Mouse (Mus musculus) bone marrow, adult 2 months (tissue): ENCODE data around the gene Psap. TPM values are rescaled to one million over a fixed set of nuclear protein-coding genes. Genes with fewer than 3 reads are reported as not detected.
A peak's percentile ranks its signal among the peaks of the same experiment; 100 is the strongest.
"Not testable (repeated sequence)": the region's sequence is repeated elsewhere in the genome, so short reads cannot be mapped to it uniquely, and the experiment has no call there.

Experiments
- H3K27ac ChIP-seq: fragments of 200-500 bp; 2 replicates; pipeline ENCODE4 v1.5.1; 2012; ENCODE audit warnings: low read depth, mild to moderate bottlenecking, control low read depth, inconsistent platforms, low read length; ENCODE audit not compliant: control insufficient read depth, poor library complexity, insufficient read depth
- H3K4me1 ChIP-seq: fragments of 200-500 bp; 2 replicates; pipeline ENCODE4 v1.6.1; 2011; ENCODE audit warnings: low read length; ENCODE audit not compliant: control insufficient read depth, insufficient read depth
- H3K4me3 ChIP-seq: fragments of 200-500 bp; replicated peaks from 2 replicates; pipeline ENCODE3; 2011; ENCODE audit warnings: mild to moderate bottlenecking, low read depth, low read length, control low read depth; ENCODE audit not compliant: control insufficient read depth
- CTCF ChIP-seq: fragments of 200-500 bp; IDR thresholded peaks from 2 replicates; pipeline ENCODE4 v1.5.1; 2011; ENCODE audit warnings: low read length, control low read depth; ENCODE audit not compliant: control insufficient read depth, insufficient read depth
- POLR2A ChIP-seq: fragments of 200-500 bp; IDR thresholded peaks from 2 replicates; pipeline ENCODE4 v1.6.1; 2011; ENCODE audit warnings: low read depth, mild to moderate bottlenecking, control low read depth, low read length, borderline replicate concordance; ENCODE audit not compliant: control insufficient read depth
- WGBS: fragments of 180-500 bp; shearing (Covaris S2); methylation state at CpG from one replicate; pipeline ENCODE4 v1.1.7; 2018; 5-methylcytosine and 5-hydroxymethylcytosine counted together
- polyA plus RNA-seq: library from polyadenylated mRNA; stranded (reverse); fragments of >200 nt; gene quantifications from 2 replicates; pipeline ENCODE4 v1.2.4, GENCODE M21; 2011; ENCODE audit warnings: low replicate concordance; ENCODE audit not compliant: missing spikeins, insufficient read depth, insufficient read length

Psap gene
- 271 and 453 TPM in 2 replicates for polyA plus RNA-seq

DNA sequence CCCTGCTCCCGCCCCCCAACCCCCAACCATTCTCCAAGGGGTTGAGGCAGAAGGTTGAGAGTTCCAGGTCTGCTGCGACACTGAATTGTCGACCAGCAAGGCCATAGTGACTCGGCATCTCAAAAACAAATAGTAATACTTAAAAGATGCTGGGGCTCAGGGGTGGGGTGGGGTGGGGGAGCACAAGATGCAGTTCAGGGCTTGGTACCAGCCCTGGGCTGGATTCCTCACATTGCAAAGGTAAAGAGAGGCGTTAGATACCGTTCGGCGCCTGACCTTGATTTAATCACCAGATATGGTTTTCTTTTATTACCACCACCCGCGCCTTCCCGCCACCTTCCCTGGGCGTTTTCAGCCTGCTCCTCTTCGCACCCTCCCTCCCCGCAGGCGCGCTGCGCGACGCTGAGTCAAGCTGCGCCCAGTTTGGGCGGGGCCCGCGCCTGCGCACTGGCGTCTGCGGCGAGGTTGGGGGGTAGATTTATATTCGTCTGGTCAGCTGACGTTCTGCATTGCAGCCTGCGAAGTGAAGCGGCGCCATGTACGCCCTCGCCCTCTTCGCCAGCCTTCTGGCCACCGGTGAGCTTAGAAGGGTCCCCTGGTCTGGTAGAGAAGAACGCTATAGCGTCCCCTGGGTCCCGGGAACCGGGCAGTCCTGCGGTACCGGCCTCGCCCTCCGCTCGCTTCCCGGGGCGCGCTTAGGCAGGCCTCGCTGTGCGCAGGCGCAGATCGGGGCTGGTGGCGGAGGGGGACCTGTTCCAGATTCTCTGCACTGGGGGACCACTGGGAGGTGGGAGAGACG, at the start of gene Psap:
Gene Psap (plus strand): TSS at position 421 of the 799 bp plus-strand sequence.
- peaks cover 14% of the 10 kb centered on the region for H3K4me1 ChIP-seq
- peak within 1 kb of the TSS; percentile 92 for H3K4me3 ChIP-seq
- TF ChIP-seq CTCF, result no peak
- peak; percentile 98 for TF ChIP-seq POLR2A
- 2% methylated on average over 54 of the region's 54 CpGs for WGBS
- H3K27ac ChIP-seq, result peak within 1 kb of the TSS; percentile 93

DNA sequence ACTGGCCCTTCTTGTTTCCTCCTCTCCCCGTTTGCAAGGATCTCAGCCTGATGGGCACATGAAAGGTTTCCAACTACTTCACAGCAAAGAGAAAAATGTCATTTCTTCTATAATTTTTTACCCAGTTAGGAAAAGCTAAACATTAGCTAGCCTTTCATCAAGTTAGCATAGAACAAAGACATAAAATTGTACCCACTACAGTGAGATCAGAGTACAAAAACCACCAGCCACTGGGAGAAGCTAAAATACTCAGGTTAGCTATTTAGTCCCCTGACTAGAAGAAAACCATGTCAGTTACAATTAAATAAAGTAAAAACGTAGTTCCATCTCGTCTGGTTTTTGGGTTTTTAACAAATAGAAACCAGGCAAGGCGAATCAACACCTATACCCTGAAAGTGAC, 49.8 kb upstream of the Psap start:
- Histone ChIP-seq H3K27ac (no peak overlapping the region), H3K4me1 (no peaks in the 10 kb centered on the region; the same call in 1 of the 2 replicates), H3K4me3 (no peak overlapping the region)
- TF ChIP-seq CTCF, result no peak
- no peak for TF ChIP-seq POLR2A
- 68% methylated on average over 4 of the region's 4 CpGs for WGBS

DNA sequence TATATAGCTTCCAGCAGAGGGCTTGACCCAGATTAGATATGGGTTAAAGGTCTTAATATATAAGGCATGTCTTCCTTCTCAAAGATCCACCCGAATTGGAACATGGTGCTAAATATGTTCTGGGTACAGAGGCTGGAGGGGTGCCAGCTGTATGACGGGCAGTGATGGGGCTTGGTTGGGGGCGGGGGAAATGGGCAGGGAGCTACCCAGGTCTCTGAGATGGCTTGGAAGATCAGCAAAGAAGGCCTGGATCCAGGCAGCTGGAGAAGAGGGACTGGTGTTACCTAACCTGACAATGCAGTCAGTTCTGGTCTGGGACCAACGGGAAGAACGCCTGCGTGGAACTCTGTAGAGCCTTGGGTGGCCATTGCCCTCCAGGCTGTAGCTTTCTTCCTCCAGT, 48.3 kb upstream of the Psap start:
- H3K27ac ChIP-seq, result no peak overlapping the region
- WGBS, result 75% methylated on average over 6 of the region's 6 CpGs
- TF ChIP-seq POLR2A (no peak), CTCF (no peak)
- no peaks in the 10 kb centered on the region; the same call in 1 of the 2 replicates for H3K4me1 ChIP-seq
- no peak overlapping the region for H3K4me3 ChIP-seq

DNA sequence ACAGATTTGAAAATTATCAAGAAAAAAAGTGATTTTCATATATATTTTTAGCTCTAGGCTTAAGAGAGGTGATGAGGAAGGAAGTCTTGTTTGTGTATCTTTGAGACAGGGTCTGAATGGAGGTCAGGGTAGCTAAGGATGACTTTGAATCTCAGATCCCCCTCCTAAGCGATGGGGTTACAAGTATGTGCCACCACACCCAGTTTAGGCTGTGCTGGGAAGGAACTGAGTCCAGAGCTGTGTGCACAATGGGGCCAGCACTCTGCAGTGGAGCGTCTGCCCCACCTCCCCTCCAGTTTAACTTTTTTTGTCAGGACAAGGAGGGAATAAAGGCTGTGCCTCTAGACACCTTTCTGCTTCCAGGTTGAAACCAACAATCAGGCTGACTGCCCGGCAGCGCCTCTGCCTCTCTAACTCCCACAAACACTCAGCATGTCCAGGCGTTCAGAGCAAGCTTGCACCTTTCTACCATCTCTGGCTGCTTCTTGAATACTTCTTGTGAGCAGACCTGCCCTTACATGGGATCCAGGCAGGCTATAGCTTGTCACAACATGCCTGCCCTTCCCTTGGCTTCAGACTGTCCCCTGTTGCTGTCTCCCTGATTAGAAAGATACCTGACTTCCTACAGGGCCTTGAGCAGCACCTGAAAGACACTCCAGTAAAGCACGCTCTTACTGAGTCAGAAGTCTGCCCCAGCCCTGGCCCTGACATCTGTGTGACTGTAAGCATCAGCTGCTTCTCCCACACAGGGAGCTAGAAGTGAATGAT, 46.9 kb upstream of the Psap start:
- no peak for TF ChIP-seq CTCF
- no peak for TF ChIP-seq POLR2A
- 64% methylated on average over 6 of the region's 6 CpGs for WGBS
- Histone ChIP-seq H3K4me3 (no peak overlapping the region), H3K4me1 (no peaks in the 10 kb centered on the region; the same call in 1 of the 2 replicates), H3K27ac (peak overlapping the region; percentile 61)

DNA sequence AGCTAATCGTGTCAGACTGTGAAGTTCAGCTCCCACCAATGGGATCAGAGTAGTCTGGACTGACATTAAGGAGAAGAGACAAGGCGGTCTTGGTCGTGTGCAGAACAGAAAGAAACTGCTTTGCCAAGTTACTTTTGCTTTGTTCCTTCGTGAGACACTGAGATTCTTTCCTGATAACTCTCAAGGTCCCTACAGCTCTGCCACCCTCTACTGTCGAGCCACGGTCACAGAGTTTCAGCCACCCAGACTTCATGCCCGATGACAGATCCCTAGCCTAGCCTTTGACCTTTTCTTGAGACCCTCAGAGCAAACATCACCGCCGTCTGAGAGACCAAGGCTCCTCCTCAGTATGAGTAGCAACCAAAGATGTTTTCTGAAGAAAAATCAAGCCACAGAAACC, 43.4 kb upstream of the Psap start:
- WGBS, result 62% methylated on average over 9 of the region's 9 CpGs
- no peak overlapping the region for H3K4me3 ChIP-seq
- H3K27ac ChIP-seq, result no peak overlapping the region
- TF ChIP-seq POLR2A (no peak), CTCF (peak; percentile 34; the same call in 1 of the 2 replicates)
- H3K4me1 ChIP-seq, result no peaks in the 10 kb centered on the region

DNA sequence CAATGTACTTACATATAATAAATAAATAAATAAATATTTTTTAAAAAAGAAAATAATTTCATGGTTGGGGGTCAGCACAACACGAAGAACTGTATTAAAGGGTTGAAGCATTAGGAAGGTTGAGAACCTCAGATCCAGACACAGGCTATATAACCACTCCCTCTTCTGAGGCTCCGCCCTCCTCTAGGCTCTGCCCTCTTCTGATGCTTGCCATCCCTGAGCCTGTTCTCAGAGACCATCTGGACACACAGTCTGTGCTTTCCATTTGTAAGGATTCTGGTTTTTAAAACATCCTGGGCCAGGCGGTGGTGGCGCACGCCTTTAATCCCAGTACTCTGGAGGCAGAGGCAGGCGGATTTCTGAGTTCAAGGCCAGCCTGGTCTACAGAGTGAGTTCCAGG, 41.6 kb upstream of the Psap start:
- not testable (repeated sequence) for H3K4me1 ChIP-seq, H3K4me3 ChIP-seq, H3K27ac ChIP-seq
- WGBS, result 95% methylated on average over 6 of the region's 6 CpGs

DNA sequence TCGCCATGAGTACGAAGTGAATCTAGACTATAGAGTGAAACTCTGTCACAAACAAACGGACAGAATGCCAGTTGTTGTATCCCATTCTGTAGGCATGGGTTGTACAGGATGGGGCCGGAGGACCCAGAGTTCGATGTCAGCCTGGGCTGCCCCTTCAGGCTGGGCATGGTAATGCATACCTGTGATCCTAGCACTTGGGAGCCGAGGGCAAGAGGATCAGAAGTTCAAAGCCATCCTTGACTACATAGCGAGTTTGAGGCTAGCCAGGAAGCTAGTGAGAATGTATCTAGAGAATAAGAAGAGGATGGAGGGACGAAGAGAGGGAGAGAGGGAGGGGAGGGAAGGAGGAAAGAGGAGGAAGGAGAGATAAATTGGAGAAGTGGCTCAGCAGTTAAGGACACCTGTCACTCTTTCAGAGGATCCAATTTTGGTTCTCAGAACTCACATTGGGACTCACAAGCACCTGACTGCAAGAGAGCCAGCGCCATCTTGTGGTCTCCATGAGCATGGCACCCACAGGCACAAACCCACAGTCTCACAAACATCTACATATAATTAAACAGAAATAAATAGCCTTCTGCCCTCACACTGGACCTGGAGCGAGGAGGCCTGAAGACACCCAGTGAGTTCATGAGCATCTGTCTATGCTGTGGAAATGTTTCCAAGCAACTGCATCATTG, 39.8 kb upstream of the Psap start:
- no peak overlapping the region for H3K4me3 ChIP-seq
- no peaks in the 10 kb centered on the region for H3K4me1 ChIP-seq
- no peak overlapping the region for H3K27ac ChIP-seq
- no peak for TF ChIP-seq POLR2A
- TF ChIP-seq CTCF, result peak; percentile 85
- 64% methylated on average over 10 of the region's 10 CpGs for WGBS

DNA sequence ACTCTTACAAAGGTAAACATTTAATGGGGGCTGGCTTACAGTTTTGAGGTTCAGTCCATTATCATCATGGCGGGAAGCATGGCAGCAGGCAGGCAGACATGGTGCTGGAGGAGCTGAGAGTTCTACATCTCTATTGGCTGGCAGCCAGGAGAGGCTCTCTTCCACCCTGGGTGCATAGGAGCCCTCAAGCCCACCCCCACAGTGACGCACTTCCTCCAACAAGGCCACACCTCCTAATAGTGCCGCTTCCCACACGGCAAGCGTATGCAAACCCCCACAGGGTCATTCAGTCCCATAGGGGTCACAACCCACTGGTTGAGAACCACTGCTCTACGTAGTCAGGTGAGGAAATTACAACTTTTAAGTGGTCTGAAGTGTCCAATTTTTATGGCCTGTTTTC, 37.0 kb upstream of the Psap start:
- no peaks in the 10 kb centered on the region for H3K4me1 ChIP-seq
- no peak overlapping the region for H3K4me3 ChIP-seq
- TF ChIP-seq POLR2A, result no peak
- 82% methylated on average over 6 of the region's 6 CpGs for WGBS
- H3K27ac ChIP-seq, result no peak overlapping the region
